Mouse (Mus musculus) small intestine, adult 2 months (tissue): ENCODE results near the gene Ccdc27. TPM values are rescaled to one million over a fixed set of nuclear protein-coding genes. Genes with fewer than 3 reads are reported as not detected.

Experiments
- H3K27ac ChIP-seq: fragments of 200-500 bp; 2 replicates; pipeline ENCODE4 v1.5.1; 2012; ENCODE audit warnings: low read depth, low read length, control low read depth, inconsistent platforms; ENCODE audit not compliant: insufficient read depth
- H3K27me3 ChIP-seq: fragments of 200-500 bp; 2 replicates; pipeline ENCODE4 v1.6.1; 2012; ENCODE audit warnings: mild to moderate bottlenecking, moderate library complexity, low read length, inconsistent platforms; ENCODE audit not compliant: control insufficient read depth, insufficient read depth
- H3K36me3 ChIP-seq: fragments of 200-500 bp; 2 replicates; pipeline ENCODE4 v1.6.1; 2012; ENCODE audit warnings: mild to moderate bottlenecking, low read length, control low read depth, inconsistent platforms; ENCODE audit not compliant: control insufficient read depth, insufficient read depth
- H3K4me1 ChIP-seq: fragments of 200-500 bp; 2 replicates; pipeline ENCODE4 v1.6.1; 2012; ENCODE audit warnings: low read length, inconsistent platforms, mixed read lengths; ENCODE audit not compliant: control insufficient read depth, insufficient read depth, insufficient read length
- H3K4me3 ChIP-seq: fragments of 200-500 bp; 2 replicates; pipeline ENCODE4 v1.5.1; 2012; ENCODE audit warnings: low read depth, mild to moderate bottlenecking, control low read depth, inconsistent platforms, low read length, moderate library complexity
- CTCF ChIP-seq: fragments of 200-500 bp; IDR thresholded peaks from 2 replicates; pipeline ENCODE4 v1.5.1; 2012; ENCODE audit warnings: low read depth, mild to moderate bottlenecking, control low read depth, inconsistent platforms, low read length, moderate library complexity, mixed read lengths; ENCODE audit not compliant: insufficient replicate concordance, insufficient read length; ENCODE audit errors: extremely low read depth
- POLR2A ChIP-seq: fragments of 200-500 bp; IDR thresholded peaks from 2 replicates; pipeline ENCODE4 v1.6.1; 2012; ENCODE audit warnings: low read depth, mild to moderate bottlenecking, control low read depth, inconsistent platforms, low read length, moderate library complexity
- WGBS: fragments of 180-500 bp; shearing (Covaris S2); methylation state at CpG from one replicate; pipeline ENCODE4 v1.1.7; 2018; 5-methylcytosine and 5-hydroxymethylcytosine counted together
- polyA plus RNA-seq: library from polyadenylated mRNA; depleted of rRNA; stranded (reverse); fragments of >200 nt; gene quantifications from 2 replicates; pipeline ENCODE4 v1.2.3, GENCODE M21; 2012; rRNA removed

Ccdc27 gene
- polyA plus RNA-seq, 1 experiment, result not detected

- H3K4me1 ChIP-seq, result no peaks in the 10 kb centered on the region
- 91% methylated on average over 6 of the region's 6 CpGs for WGBS
- no peak overlapping the region for H3K27ac ChIP-seq
- no peaks in the 10 kb centered on the region for H3K27me3 ChIP-seq
- no peak overlapping the region for H3K4me3 ChIP-seq
- TF ChIP-seq CTCF (no peak), POLR2A (no peak)
- peaks cover 10% of the 10 kb centered on the region; the same call in 1 of the 2 replicates for H3K36me3 ChIP-seq
These were observed 36.2 kb downstream of the Ccdc27 start for GRCm38 (mm10) chr4:154006264-154006663.

GRCm38 (mm10) chr4:154005488-154005887 lies 37.0 kb downstream of the Ccdc27 start:
- TF ChIP-seq POLR2A (no peak), CTCF (no peak)
- H3K27me3 ChIP-seq, result no peaks in the 10 kb centered on the region
- H3K36me3 ChIP-seq, result peaks cover 10% of the 10 kb centered on the region; the same call in 1 of the 2 replicates
- H3K4me3 ChIP-seq, result no peak overlapping the region
- no peak overlapping the region for H3K27ac ChIP-seq
- no peaks in the 10 kb centered on the region for H3K4me1 ChIP-seq
- WGBS, result 90% methylated on average over 5 of the region's 5 CpGs

- WGBS, result 91% methylated on average over 8 of the region's 8 CpGs
- H3K27ac ChIP-seq, result no peak overlapping the region
- H3K36me3 ChIP-seq, result peaks cover 74% of the 10 kb centered on the region
- no peak overlapping the region for H3K4me3 ChIP-seq
- H3K4me1 ChIP-seq, result no peaks in the 10 kb centered on the region
- TF ChIP-seq POLR2A (no peak), CTCF (no peak)
- no peaks in the 10 kb centered on the region for H3K27me3 ChIP-seq
These were observed 49.0 kb downstream of the Ccdc27 start for GRCm38 (mm10) chr4:153993505-153993904.

GRCm38 (mm10) chr4:153992715-153993114 lies 49.8 kb downstream of the Ccdc27 start:
- Histone ChIP-seq H3K4me1 (no peaks in the 10 kb centered on the region), H3K36me3 (peaks cover 78% of the 10 kb centered on the region), H3K27me3 (no peaks in the 10 kb centered on the region), H3K27ac (no peak overlapping the region), H3K4me3 (no peak overlapping the region)
- 87% methylated on average over 10 of the region's 10 CpGs for WGBS
- TF ChIP-seq POLR2A (no peak), CTCF (no peak)

GRCm38 (mm10) chr4:153980470-153980869 lies 62.0 kb downstream of the Ccdc27 start:
- H3K27ac ChIP-seq, result no peak overlapping the region
- H3K27me3 ChIP-seq, result no peaks in the 10 kb centered on the region
- no peak overlapping the region for H3K4me3 ChIP-seq
- 93% methylated on average over 11 of the region's 11 CpGs for WGBS
- H3K36me3 ChIP-seq, result peaks cover 47% of the 10 kb centered on the region
- peaks cover 5% of the 10 kb centered on the region; the same call in 1 of the 2 replicates for H3K4me1 ChIP-seq
- TF ChIP-seq POLR2A (no peak), CTCF (no peak)

- peaks cover 36% of the 10 kb centered on the region for H3K36me3 ChIP-seq
These were observed 63.2 kb downstream of the Ccdc27 start for GRCm38 (mm10) chr4:153979243-153979642.

More at GRCm38 (mm10) chr4:153979243-153979642, 63.2 kb downstream of the Ccdc27 start:
- TF ChIP-seq CTCF, result no peak
- TF ChIP-seq POLR2A, result no peak
- H3K4me1 ChIP-seq, result peaks cover 5% of the 10 kb centered on the region
- WGBS, result 72% methylated on average over 10 of the region's 10 CpGs
- H3K27me3 ChIP-seq, result no peaks in the 10 kb centered on the region
- H3K27ac ChIP-seq, result no peak overlapping the region
- no peak overlapping the region for H3K4me3 ChIP-seq

Other genes starting within 250 kb of the Ccdc27 start
- 32.7 and 43.1 TPM in 2 replicates for gene A430005L14Rik, start 85.4 kb downstream of the Ccdc27 start, polyA plus RNA-seq
- gene Dffb, start 67.6 kb downstream of the Ccdc27 start, polyA plus RNA-seq, result 15.4 and 30.5 TPM in 2 replicates
- 5.5 and 9.3 TPM in 2 replicates for gene Cep104, start 67.5 kb downstream of the Ccdc27 start, polyA plus RNA-seq
- gene Lrrc47, start 30.9 kb downstream of the Ccdc27 start, polyA plus RNA-seq, result 33.6 and 63.5 TPM in 2 replicates
- 6.5 and 11.0 TPM in 2 replicates for gene Smim1, start 16.4 kb downstream of the Ccdc27 start, polyA plus RNA-seq
- 0.14 and 0.58 TPM in 2 replicates for gene Trp73, start 97.5 kb upstream of the Ccdc27 start, polyA plus RNA-seq
- gene Wrap73, start 99.7 kb upstream of the Ccdc27 start, polyA plus RNA-seq, result 10.9 and 16.9 TPM in 2 replicates
- 74.5 and 129 TPM in 2 replicates for gene Tprgl, start 118.0 kb upstream of the Ccdc27 start, polyA plus RNA-seq
- gene Megf6, start 128.1 kb upstream of the Ccdc27 start, polyA plus RNA-seq, result 1.7 and 3.5 TPM in 2 replicates